11 mouse cellular contexts compared by ENCODE assay signal in the genomic region with DNA sequence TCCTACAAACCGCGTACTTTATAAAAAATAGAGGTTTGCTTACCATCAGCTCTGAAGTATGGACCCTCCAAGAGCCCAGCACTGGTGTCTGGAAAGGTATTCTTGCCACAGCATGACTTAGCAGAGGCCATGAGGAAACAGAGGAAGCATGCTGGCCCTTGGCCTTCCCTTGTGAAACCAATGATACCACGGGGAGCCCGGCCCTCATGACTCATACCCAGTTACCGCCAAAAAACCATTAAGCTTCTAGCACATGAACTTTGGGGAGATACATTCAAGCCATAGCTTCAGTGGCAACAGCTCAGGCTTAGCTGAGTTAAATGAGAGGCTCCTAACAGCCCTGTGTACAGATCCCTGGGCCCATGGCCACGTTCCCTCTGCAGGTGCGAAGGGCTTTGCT. TPM values are rescaled to one million over a fixed set of nuclear protein-coding genes. Genes with fewer than 3 reads are reported as not detected.
DNase-seq lines count a peak whose midpoint lies in the region; ATAC-seq and TF ChIP-seq lines count a peak whose summit lies in the region.
"Had no signal": no experiment of that assay in that cellular context is flagged by ENCODE, and none has a peak within 500 bp of the region (broad histone marks: within the 10 kb centered on the region; RNA-seq: fewer than 3 reads in every experiment).

No protein-coding gene starts in this region.

- H3K36me3 ChIP-seq in limb, embryonic 14.5 days (ENCODE audit: control insufficient read depth, insufficient read depth, low read length): no peaks in the 10 kb centered on the region; the same call in 1 of the 2 replicates
- peaks cover 5% of the 10 kb centered on the region; the same call in 1 of the 2 replicates for H3K36me3 ChIP-seq in limb, embryonic 10.5 days
- H3K36me3 ChIP-seq in macrophage (ENCODE audit: inconsistent target): no peaks in the 10 kb centered on the region
- peaks cover 15% of the 10 kb centered on the region; the same call in 1 of the 2 replicates for H3K36me3 ChIP-seq in embryonic facial prominence, embryonic 10.5 days (replicated peaks)
- H3K36me3 ChIP-seq: heart, embryonic 13.5 days had no signal

- no peak for TF ChIP-seq POLR2A in limb, embryonic 14.5 days (IDR thresholded peaks at IDR 0.05; ENCODE audit: borderline replicate concordance, extremely low read depth, insufficient read depth, insufficient read length)

- no peaks in the 10 kb centered on the region for H3K9me3 ChIP-seq in limb, embryonic 14.5 days (ENCODE audit: control insufficient read depth, low read length)
- no peaks in the 10 kb centered on the region for H3K9me3 ChIP-seq in limb, embryonic 10.5 days (replicated peaks)
- no peaks in the 10 kb centered on the region for H3K9me3 ChIP-seq in embryonic facial prominence, embryonic 10.5 days
- H3K9me3 ChIP-seq: heart, embryonic 13.5 days had no signal

- peak; percentile 7 for DNase-seq in limb, embryonic 14.5 days (ENCODE audit: low spot score)
- no peak for DNase-seq in limb, embryonic 10.5 days (ENCODE audit: low spot score)
- DNase-seq in adipocyte (ENCODE audit: low spot score): peak; percentile 75
- DNase-seq in fibroblast of lung, adult 2 months (ENCODE audit: low read depth): peak; percentile 73
- DNase-seq in layer of hippocampus, adult 8-10 months (ENCODE audit: low spot score in 2 of 2): no peak
- no peak for DNase-seq in B cell, adult 2 months
- no peak for DNase-seq in embryonic facial prominence, embryonic 10.5 days (ENCODE audit: low spot score)

- H3K27ac ChIP-seq in limb, embryonic 14.5 days (replicated peaks; ENCODE audit: low read depth, low read length): no peak overlapping the region
- H3K27ac ChIP-seq in limb, embryonic 10.5 days: no peak overlapping the region
- peak overlapping the region; percentile 75 for H3K27ac ChIP-seq in macrophage
- no peak overlapping the region for H3K27ac ChIP-seq in embryonic facial prominence, embryonic 10.5 days (replicated peaks)
- H3K27ac ChIP-seq: layer of hippocampus, adult 2 months had no signal

- ATAC-seq in limb, embryonic 14.5 days (ENCODE audit: low FRiP score, low read depth): no peak
- ATAC-seq: Patski had no signal

- no peak overlapping the region for H3K9ac ChIP-seq in limb, embryonic 14.5 days (ENCODE audit: low read depth, low read length, severe bottlenecking)
- H3K9ac ChIP-seq: heart, embryonic 13.5 days had no signal

- H3K27me3 ChIP-seq in limb, embryonic 14.5 days (ENCODE audit: control insufficient read depth, insufficient read depth, low read length): no peaks in the 10 kb centered on the region
- no peaks in the 10 kb centered on the region for H3K27me3 ChIP-seq in limb, embryonic 10.5 days (ENCODE audit: low read depth, poor library complexity, severe bottlenecking)
- no peaks in the 10 kb centered on the region for H3K27me3 ChIP-seq in embryonic facial prominence, embryonic 10.5 days (replicated peaks; ENCODE audit: low read depth, poor library complexity, severe bottlenecking)
- H3K27me3 ChIP-seq: heart, embryonic 13.5 days; Patski had no signal

- H3K79me2 ChIP-seq in macrophage (ENCODE audit: inconsistent target): peaks cover 5% of the 10 kb centered on the region; the same call in 1 of the 2 replicates

- 89% methylated on average over 7 of the region's 7 CpGs for WGBS in limb, embryonic 14.5 days
- 91% methylated on average over 7 of the region's 7 CpGs for WGBS in limb, embryonic 10.5 days
- 23% methylated on average over 7 of the region's 7 CpGs for WGBS in macrophage (ENCODE audit: missing documents)
- WGBS in embryonic facial prominence, embryonic 10.5 days: 96% methylated on average over 7 of the region's 7 CpGs

- no peak overlapping the region for H3K4me3 ChIP-seq in limb, embryonic 14.5 days (replicated peaks; ENCODE audit: low read length)
- H3K4me3 ChIP-seq in limb, embryonic 10.5 days: no peak overlapping the region
- H3K4me3 ChIP-seq in macrophage (ENCODE audit: inconsistent target): peak overlapping the region; percentile 6; the same call in 1 of the 2 replicates
- H3K4me3 ChIP-seq in embryonic facial prominence, embryonic 10.5 days: no peak overlapping the region
- H3K4me3 ChIP-seq: heart, embryonic 13.5 days; layer of hippocampus, adult 2 months had no signal

- H3K4me1 ChIP-seq in limb, embryonic 14.5 days (ENCODE audit: control insufficient read depth, insufficient read depth, low read length): no peaks in the 10 kb centered on the region; the same call in 1 of the 2 replicates
- H3K4me1 ChIP-seq in limb, embryonic 10.5 days: peaks cover 5% of the 10 kb centered on the region; the same call in 1 of the 2 replicates
- H3K4me1 ChIP-seq in embryonic facial prominence, embryonic 10.5 days: peaks cover 4% of the 10 kb centered on the region; the same call in 1 of the 2 replicates

- no peak overlapping the region for H3K4me2 ChIP-seq in limb, embryonic 14.5 days (replicated peaks; ENCODE audit: low read depth, low read length, severe bottlenecking)
- H3K4me2 ChIP-seq: heart, embryonic 13.5 days had no signal

RNA-seq across cellular contexts. Expression of a gene that starts 24.8 kb away (rescaled TPM):
- 9.1 and 9.9 TPM in 2 replicates for polyA plus RNA-seq in limb, embryonic 14.5 days (2012; rRNA removed)
- polyA plus RNA-seq in limb, embryonic 14.5 days (2014; fragmentation: Nextera tagmentation; extraction: Ambion mirVana): 10.9 and 11.1 TPM in 2 replicates
- polyA plus RNA-seq in limb, embryonic 10.5 days (2016; fragmentation: Nextera tagmentation; extraction: Ambion mirVana): 10.4 and 11.5 TPM in 2 replicates
- 10 to 100 TPM in 6 of 26 experiments, 1 to 10 TPM in 9, under 1 TPM in 11; 0.50 to 35.4 (median 2.2) TPM for total RNA-seq in macrophage (2018; cell fraction: chromatin; rRNA removed)
- 10 to 100 TPM in 6 of 26 experiments, 1 to 10 TPM in 14, under 1 TPM in 6; 0.37 to 49.9 (median 1.7) TPM for total RNA-seq in macrophage (2018; cell fraction: cytosol; rRNA removed)
- 10 to 100 TPM in 5 of 26 experiments, 1 to 10 TPM in 16, under 1 TPM in 3, not detected in 2; 0.45 to 30.3 (median 4.8) TPM for total RNA-seq in macrophage (2018; cell fraction: nucleus; rRNA removed)
- polyA plus RNA-seq in macrophage (2018): 1.1 to 5.9 TPM (median 1.4 TPM) in 3 replicates
- total RNA-seq in layer of hippocampus, adult 8-10 months (2022): 1 to 10 TPM; 6.2 to 9.5 (median 8.5) TPM
- 7.3 and 8.2 TPM in 2 replicates for polyA plus RNA-seq in embryonic facial prominence, embryonic 10.5 days (2016; fragmentation: Nextera tagmentation; extraction: Ambion mirVana)

RNA-seq across cellular contexts. Expression of a gene that starts 57.2 kb away (rescaled TPM):
- polyA plus RNA-seq in limb, embryonic 14.5 days (2012; rRNA removed): 17.8 and 19.2 TPM in 2 replicates
- 23.1 and 24.6 TPM in 2 replicates for polyA plus RNA-seq in limb, embryonic 14.5 days (2014; fragmentation: Nextera tagmentation; extraction: Ambion mirVana)
- 17.9 TPM in 2 replicates for polyA plus RNA-seq in limb, embryonic 10.5 days (2016; fragmentation: Nextera tagmentation; extraction: Ambion mirVana)
- total RNA-seq in macrophage (2018; cell fraction: chromatin; rRNA removed): 1 to 10 TPM; 1.5 to 7.4 (median 4.7) TPM
- total RNA-seq in macrophage (2018; cell fraction: cytosol; rRNA removed): 10 to 100 TPM in 4 of 26 experiments, 1 to 10 TPM in 22; 4.1 to 11.2 (median 8.2) TPM
- 10 to 100 TPM in 3 of 26 experiments, 1 to 10 TPM in 23; 2.6 to 11.1 (median 5.0) TPM for total RNA-seq in macrophage (2018; cell fraction: nucleus; rRNA removed)
- 4.2 to 12.8 TPM (median 8.2 TPM) in 3 replicates for polyA plus RNA-seq in macrophage (2018)
- 10 to 100 TPM; 12.3 to 16.6 (median 14.7) TPM for total RNA-seq in layer of hippocampus, adult 8-10 months (2022)
- polyA plus RNA-seq in embryonic facial prominence, embryonic 10.5 days (2016; fragmentation: Nextera tagmentation; extraction: Ambion mirVana): 18.1 and 21.7 TPM in 2 replicates

RNA-seq across cellular contexts. Expression of a gene that starts 57.3 kb away (rescaled TPM):
- polyA plus RNA-seq in limb, embryonic 14.5 days (2012; rRNA removed): 16.7 and 17.2 TPM in 2 replicates
- polyA plus RNA-seq in limb, embryonic 14.5 days (2014; fragmentation: Nextera tagmentation; extraction: Ambion mirVana): 16.7 and 18.8 TPM in 2 replicates
- polyA plus RNA-seq in limb, embryonic 10.5 days (2016; fragmentation: Nextera tagmentation; extraction: Ambion mirVana): 17.4 and 18.8 TPM in 2 replicates
- 10 to 100 TPM; 18.5 to 76.0 (median 26.6) TPM for total RNA-seq in macrophage (2018; cell fraction: chromatin; rRNA removed)
- 1 to 10 TPM; 2.9 to 7.4 (median 4.1) TPM for total RNA-seq in macrophage (2018; cell fraction: cytosol; rRNA removed)
- 10 to 100 TPM; 10.4 to 52.1 (median 23.7) TPM for total RNA-seq in macrophage (2018; cell fraction: nucleus; rRNA removed)
- polyA plus RNA-seq in macrophage (2018): 2.2 to 7.4 TPM (median 5.6 TPM) in 3 replicates
- total RNA-seq in layer of hippocampus, adult 8-10 months (2022): 10 to 100 TPM; 82.1 to 95.0 (median 89.8) TPM
- 18.3 and 19.5 TPM in 2 replicates for polyA plus RNA-seq in embryonic facial prominence, embryonic 10.5 days (2016; fragmentation: Nextera tagmentation; extraction: Ambion mirVana)

Comparison
In these comparisons a context has a peak if more than half of its experiments do, and no peak if none do; other contexts are left out.
1. DNase-seq: peak in limb, embryonic 14.5 days (single experiment), adipocyte (single experiment) and fibroblast of lung, adult 2 months (single experiment); none in limb, embryonic 10.5 days (single experiment), layer of hippocampus, adult 8-10 months (0 of 2), B cell, adult 2 months (0 of 2) and embryonic facial prominence, embryonic 10.5 days (single experiment).